Mouse (Mus musculus) embryonic fibroblast, embryonic 13.5 days (primary cell): ENCODE data around the gene Emc8. TPM values are rescaled to one million over a fixed set of nuclear protein-coding genes. Genes with fewer than 3 reads are reported as not detected.

Experiments used
- H3K27ac ChIP-seq: 2 replicates; pipeline ENCODE4 v1.5.1; 2012; ENCODE audit warnings: low read length, control low read depth, inconsistent platforms; ENCODE audit not compliant: insufficient read depth
- H3K4me1 ChIP-seq: 2 replicates; pipeline ENCODE4 v1.6.1; 2011; ENCODE audit warnings: low read length; ENCODE audit not compliant: control insufficient read depth, insufficient read depth
- H3K4me3 ChIP-seq: 2 replicates; pipeline ENCODE4 v1.5.1; 2011; ENCODE audit warnings: mild to moderate bottlenecking, control low read depth, low read length; ENCODE audit not compliant: insufficient read depth
- CTCF ChIP-seq: IDR thresholded peaks from 2 replicates; pipeline ENCODE4 v1.5.1; 2011; ENCODE audit warnings: mild to moderate bottlenecking, control low read depth, low read length, moderate library complexity, borderline replicate concordance; ENCODE audit not compliant: insufficient read depth
- POLR2A ChIP-seq: IDR thresholded peaks from 2 replicates; pipeline ENCODE4 v1.6.1; 2011; ENCODE audit warnings: low read depth, mild to moderate bottlenecking, control low read depth, low read length, moderate library complexity
- polyA plus RNA-seq: library from polyadenylated mRNA; stranded (reverse); fragments of >200 nt; gene quantifications from 2 replicates; pipeline ENCODE4 v1.2.4, GENCODE M21; 2011; ENCODE audit warnings: low read depth; ENCODE audit not compliant: missing spikeins, insufficient read length

Emc8 gene
- polyA plus RNA-seq, 1 experiment, result 53.5 TPM

DNA sequence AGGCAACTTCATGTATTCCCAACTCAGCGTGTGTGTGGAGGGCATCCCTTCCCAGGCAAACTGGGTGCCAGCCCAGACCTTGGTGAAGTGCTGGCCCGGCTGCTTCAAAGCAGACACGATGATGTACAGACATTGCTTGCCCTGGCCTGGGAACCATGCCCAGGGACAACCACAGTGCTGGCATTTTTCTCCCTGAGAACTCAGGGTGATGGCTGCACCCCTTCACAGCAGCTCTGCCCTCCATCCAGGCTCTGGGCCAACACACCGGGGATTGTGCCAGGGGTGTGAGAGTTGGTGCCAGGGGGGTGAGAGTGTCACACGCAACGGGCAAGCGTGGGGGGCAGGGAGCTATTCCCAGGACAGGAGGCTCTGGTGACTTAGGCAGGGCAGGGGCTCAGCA, 23.7 kb downstream of the Emc8 start:
- TF ChIP-seq CTCF (no peak), POLR2A (no peak)
- no peak overlapping the region for H3K4me3 ChIP-seq
- H3K4me1 ChIP-seq, result no peaks in the 10 kb centered on the region
- no peak overlapping the region for H3K27ac ChIP-seq

GRCm38 (mm10) chr8:120642031-120642662, 26.2 kb downstream of the Emc8 start:
- H3K27ac ChIP-seq, result no peak overlapping the region
- H3K4me3 ChIP-seq, result no peak overlapping the region
- TF ChIP-seq POLR2A (no peak), CTCF (no peak)
- no peaks in the 10 kb centered on the region for H3K4me1 ChIP-seq

DNA sequence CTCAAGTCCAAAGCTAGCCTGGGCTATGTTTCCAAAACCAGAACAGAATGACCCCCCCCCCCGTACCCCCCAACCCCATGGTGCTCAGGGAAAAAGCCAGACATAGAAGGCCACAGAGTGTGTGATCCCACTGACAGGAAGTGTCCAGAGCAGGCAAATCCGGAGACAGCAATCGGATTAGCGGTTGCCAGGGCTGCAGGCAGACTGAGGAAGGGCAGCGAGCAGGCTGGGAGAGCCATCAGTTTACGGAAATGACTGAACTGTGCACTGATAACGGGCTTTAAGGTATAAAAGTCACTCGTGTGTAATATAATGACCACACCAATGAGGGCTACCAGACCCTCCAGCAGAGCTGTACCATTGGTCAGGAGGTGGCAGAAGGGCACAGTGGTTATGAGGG, 27.1 kb downstream of the Emc8 start:
- no peaks in the 10 kb centered on the region for H3K4me1 ChIP-seq
- H3K4me3 ChIP-seq, result no peak overlapping the region
- TF ChIP-seq POLR2A (no peak), CTCF (no peak)
- no peak overlapping the region for H3K27ac ChIP-seq

DNA sequence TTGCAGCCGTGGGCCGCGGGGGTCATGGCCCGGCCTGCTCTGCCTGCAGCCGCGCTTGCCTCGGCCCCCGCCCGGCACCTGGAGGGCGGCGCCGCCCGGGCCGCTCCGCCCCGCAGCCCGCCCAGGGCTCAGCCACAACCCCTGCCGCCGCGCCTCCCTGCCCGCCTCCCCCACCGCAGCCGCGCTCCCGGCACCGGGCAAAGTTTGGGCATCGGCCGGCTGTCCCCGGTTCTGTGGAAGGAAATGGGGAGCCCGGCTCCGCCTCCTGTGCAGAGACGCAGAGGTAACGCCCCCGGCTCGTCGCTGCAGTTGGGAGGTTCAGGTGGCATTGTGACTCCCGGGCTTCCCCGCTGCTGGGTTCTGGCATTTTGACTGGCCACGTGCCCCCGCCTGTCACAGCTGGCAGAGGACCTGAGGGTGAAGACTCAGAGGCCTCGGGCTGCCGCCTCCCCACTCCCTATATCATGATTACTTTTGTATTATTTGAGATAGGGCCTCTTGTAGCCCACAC, 34.0 kb downstream of the Emc8 start:
- Histone ChIP-seq H3K4me3 (peak overlapping the region; percentile 38), H3K27ac (no peak overlapping the region), H3K4me1 (no peaks in the 10 kb centered on the region)
- TF ChIP-seq POLR2A, result no peak
- TF ChIP-seq CTCF, result no peak

DNA sequence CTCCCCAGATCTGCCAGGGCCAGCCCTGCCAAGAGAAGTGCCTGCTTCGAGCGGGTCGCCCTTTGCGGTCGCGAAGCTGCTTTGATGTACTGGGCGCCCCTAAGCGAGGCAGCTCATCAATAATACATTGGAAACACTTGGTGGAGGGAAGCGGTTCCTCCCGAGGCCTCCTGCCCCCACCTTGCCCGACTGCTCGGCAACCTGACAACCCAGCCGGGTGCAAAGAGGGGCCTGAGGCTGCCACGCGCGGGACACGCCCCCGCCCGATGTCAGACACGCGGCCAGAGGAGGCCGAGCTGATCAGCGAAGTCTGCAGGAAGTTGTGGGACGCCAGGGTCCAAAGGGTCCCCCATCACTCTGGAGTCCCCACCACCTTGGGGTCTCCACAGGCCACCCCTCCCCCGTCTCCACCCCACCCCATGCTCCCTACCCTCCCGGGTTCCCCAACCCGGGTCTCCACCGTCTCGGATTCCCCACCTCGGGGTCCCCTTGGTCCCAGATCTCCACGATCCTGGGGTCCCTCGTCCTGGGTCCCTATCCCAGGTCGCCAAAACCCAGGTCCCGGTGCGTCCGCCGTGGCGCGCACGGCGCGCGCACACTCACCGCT, 34.6 kb downstream of the Emc8 start:
- no peak overlapping the region for H3K27ac ChIP-seq
- H3K4me1 ChIP-seq, result no peaks in the 10 kb centered on the region
- H3K4me3 ChIP-seq, result peak overlapping the region; percentile 24; the same call in 1 of the 2 replicates
- TF ChIP-seq CTCF (no peak), POLR2A (no peak)

GRCm38 (mm10) chr8:120632969-120633664, 35.3 kb downstream of the Emc8 start:
- no peak overlapping the region for H3K27ac ChIP-seq
- no peak overlapping the region for H3K4me3 ChIP-seq
- no peaks in the 10 kb centered on the region for H3K4me1 ChIP-seq
- TF ChIP-seq CTCF, result no peak
- no peak for TF ChIP-seq POLR2A

GRCm38 (mm10) chr8:120631441-120632375, 36.7 kb downstream of the Emc8 start:
- Histone ChIP-seq H3K4me1 (no peaks in the 10 kb centered on the region), H3K4me3 (no peak overlapping the region), H3K27ac (no peak overlapping the region)
- TF ChIP-seq POLR2A, result no peak
- TF ChIP-seq CTCF, result no peak

- Histone ChIP-seq H3K4me1 (no peaks in the 10 kb centered on the region), H3K27ac (no peak overlapping the region)
- TF ChIP-seq CTCF (no peak), POLR2A (no peak)
Measured at GRCm38 (mm10) chr8:120630848-120631247, 37.5 kb downstream of the Emc8 start.

DNA sequence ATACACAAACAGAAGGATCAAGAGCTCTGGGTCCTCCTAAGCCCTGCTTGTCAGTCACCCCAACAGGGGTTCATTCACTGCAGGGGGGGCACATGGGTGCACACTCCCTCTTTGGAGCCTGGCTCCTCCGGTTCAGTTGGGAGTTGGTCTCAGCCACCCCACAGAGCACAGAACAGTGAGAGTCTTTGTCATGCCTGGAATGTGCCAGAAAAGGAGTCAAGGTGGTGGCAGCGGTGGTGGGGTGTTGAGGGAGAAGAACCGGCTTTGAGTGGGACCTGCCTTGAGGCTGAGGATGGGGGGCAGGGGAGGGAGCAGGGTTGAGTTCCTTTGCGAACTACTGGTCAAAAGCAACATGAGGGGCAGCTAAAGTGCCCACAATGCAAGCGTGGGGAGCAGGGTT, 38.3 kb downstream of the Emc8 start:
- TF ChIP-seq POLR2A, result no peak
- no peak for TF ChIP-seq CTCF
- Histone ChIP-seq H3K4me3 (no peak overlapping the region), H3K27ac (no peak overlapping the region), H3K4me1 (no peaks in the 10 kb centered on the region)

More at GRCm38 (mm10) chr8:120630848-120631247, 37.5 kb downstream of the Emc8 start:
- H3K4me3 ChIP-seq, result no peak overlapping the region
